Mouse (Mus musculus) retina, embryonic 14.5 days (tissue): ENCODE measurements around the gene Cers6.

Source experiments
- DNase-seq: peaks from one replicate; pipeline ENCODE4 v3.0.0-alpha.2; 2015; ENCODE audit warnings: low spot score

Gene Cers6

GRCm38 (mm10) chr2:68884573-68884972, 23.3 kb downstream of the Cers6 start:
- no peak for DNase-seq

- no peak for DNase-seq
Observed at GRCm38 (mm10) chr2:68885206-68885605, 24.0 kb downstream of the Cers6 start.

GRCm38 (mm10) chr2:68885766-68886496, 24.7 kb downstream of the Cers6 start:
- DNase-seq: no peak

- no peak for DNase-seq
Observed at GRCm38 (mm10) chr2:68886661-68887060, 25.4 kb downstream of the Cers6 start.

DNA sequence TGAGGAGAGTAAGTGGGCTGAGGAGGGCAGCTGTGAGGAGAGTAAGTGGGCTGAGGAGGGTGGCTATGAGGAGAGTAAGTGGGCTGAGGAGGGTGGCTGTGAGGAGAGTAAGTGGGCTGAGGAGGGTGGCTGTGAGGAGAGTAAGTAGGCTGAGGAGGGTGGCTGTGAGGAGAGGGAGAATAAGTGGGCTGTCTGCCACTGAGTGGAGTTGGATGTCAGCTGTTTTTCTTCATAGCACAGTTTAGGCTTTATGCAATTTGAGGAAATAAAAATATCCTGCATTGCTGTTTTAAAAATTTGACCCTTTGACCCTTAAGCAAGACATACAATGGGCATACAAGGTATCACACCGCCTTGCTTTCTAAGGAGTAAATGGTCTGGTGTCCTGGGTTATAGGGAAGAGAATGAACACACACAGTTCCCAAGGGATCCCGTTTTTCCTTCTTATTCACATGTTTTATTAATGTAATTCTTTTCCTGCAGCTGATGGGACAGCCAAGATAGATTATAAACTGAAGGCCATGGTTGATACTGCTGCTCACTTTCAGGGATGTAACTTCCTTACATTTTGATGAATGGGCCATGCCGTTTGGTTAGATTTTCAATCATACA, 27.0 kb downstream of the Cers6 start:
- DNase-seq: peak; percentile 26

DNA sequence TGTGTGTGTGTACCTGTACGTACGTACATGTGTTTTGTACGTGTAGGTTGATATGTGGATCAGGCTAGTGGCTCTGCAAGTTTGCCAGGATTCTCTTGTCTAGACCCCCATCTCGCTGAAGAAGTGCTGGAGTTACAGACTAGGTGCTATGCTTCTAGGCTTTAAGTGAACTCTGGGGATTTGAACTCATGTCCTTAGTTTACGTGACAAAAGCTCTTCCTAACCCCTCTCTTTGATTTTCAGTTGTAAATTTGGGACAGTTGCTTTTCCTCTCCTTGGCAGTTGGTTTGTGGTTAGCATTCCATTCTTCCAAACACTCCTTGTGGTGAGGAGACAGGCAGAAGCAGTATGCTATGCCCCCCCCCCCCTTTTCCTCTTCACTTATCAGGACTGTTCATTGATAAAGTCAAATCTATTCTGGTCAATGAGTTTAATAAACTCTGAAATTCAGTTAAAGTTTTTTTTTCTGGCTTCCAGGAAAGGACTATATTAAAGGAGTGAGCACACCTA, 28.5 kb downstream of the Cers6 start:
- DNase-seq: no peak

GRCm38 (mm10) chr2:68892476-68892875, 31.2 kb downstream of the Cers6 start:
- DNase-seq: no peak

- DNase-seq: no peak
Observed at GRCm38 (mm10) chr2:68895044-68895764, 34.0 kb downstream of the Cers6 start.

DNA sequence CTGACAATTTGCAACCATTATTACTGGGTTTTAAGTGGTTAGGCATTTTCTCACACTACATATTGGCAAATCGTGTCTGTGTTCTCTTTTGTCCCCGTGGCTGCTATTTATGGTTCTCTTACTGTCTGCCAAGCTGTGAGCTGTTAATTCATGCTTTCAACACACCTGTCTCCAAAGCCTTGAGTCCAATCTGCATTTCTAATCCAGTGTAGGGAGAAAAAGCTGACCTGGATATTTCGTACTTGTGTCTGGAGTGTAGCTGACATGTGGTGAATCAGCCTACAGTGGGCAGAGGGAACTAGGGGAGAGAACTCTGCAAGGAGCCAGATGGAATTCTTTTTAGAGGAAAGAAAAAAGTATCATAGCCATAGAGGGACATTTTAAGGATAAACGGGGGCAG, 35.0 kb downstream of the Cers6 start:
- DNase-seq: no peak

- DNase-seq: no peak
Observed at GRCm38 (mm10) chr2:68899770-68900521, 38.7 kb downstream of the Cers6 start.

DNA sequence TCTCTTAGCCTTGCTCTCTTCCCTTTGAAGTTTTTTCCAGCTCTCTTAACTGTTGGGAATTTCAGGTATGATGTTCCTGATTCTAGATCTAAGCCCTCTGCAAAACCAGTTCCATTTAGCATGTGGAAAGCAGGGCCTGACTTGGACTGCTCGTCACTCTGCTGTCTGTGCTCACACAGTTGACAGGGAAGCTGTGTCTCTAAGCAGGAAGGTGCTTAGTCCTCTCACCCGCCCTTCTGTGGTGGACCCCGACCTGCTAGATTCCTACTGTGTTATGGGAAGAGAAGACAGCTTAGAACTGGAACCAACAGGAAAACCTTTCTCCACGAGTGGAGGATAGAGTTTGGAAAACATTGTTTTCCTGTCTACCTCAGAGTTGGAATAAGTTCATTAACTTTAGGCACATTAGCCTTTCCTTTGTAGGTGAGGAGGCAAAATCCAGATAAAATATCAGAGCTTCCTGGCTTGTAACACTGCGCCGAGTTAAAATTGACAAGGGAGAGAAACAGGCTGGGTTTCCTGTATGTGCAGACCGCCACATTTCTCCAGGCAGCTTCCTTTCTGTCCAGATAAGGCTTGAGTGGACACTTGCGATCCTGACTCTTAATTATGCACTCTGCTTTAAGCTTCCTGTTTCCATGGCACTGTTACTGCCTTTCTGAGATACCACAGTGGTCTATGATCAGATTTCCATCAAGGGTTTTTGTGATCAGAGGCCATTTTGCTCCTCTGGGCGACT, 39.6 kb downstream of the Cers6 start:
- no peak for DNase-seq

GRCm38 (mm10) chr2:68901708-68902107, 40.5 kb downstream of the Cers6 start:
- DNase-seq: no peak

DNA sequence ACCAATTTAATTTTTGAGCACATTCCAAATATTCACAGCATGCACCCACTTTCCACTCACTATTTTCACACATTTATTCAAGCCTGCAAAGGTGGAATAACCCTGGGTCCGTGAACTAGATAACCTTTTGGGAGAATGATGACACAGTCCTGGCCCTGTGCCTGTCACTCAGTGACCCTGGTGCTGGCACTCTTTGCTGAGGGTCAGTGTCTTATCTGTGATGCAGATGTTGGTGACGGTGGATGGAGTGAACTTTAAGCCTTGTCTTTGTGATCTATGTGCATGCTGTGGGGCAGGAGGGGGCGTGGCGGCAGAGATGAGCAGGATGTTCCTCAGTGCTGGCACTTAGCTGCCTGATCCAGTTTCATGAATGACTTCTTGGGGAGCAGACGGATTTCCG, 41.3 kb downstream of the Cers6 start:
- DNase-seq: no peak

DNA sequence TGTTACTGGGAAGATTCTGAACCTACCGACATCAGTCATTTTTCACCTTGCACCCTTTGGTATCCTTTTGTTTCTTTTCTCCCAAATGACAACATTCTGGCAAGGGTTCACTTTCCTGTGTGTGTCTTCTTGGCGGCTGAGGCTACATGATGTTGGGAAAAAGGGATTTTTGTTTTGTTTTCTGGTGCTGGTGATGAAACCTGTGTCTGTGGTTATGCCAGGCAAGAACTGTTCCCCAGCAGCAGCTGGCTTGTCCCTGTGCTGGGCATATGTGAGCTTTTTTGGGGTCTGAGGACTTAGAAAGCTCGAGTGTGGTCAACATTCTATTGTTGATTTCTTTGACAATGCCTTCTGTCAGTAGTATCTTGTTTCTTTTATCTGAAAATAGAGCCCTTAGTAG, 45.7 kb downstream of the Cers6 start:
- DNase-seq: no peak

DNA sequence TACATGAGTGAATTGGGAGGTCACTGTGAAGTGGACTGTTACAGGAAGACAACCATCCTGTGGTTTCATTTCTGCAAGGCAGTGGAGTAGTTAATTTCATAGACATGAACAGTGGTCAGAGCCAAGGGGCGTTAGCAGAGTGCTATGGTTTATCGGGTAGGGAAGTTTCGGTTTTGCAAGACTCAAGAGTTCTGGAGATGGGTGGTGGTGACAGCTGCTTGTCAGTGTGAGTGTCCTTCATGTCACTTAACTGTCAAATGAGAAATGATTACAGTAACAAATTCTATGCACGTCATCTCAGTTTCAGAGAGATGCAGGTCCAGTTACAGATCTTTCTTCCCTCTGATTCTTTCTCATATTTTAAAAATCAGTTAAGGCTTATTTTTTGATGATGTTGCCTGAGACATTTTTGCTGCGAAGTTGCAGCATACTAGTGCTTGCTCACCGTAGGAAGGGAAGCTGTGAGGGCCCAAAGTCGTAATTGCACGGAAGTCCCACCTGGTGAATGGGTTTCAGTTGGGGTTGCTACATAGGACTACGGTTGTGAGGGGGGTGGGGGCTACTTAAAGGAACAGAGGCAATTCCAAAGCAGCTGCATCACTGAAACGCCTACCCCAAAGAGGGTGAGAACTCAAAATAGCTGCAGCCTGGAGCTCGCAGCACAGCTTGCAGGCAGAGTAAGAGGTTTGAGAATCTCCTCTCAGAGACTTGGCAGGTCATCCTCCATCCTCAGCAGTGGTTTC, 46.7 kb downstream of the Cers6 start:
- DNase-seq: no peak

DNA sequence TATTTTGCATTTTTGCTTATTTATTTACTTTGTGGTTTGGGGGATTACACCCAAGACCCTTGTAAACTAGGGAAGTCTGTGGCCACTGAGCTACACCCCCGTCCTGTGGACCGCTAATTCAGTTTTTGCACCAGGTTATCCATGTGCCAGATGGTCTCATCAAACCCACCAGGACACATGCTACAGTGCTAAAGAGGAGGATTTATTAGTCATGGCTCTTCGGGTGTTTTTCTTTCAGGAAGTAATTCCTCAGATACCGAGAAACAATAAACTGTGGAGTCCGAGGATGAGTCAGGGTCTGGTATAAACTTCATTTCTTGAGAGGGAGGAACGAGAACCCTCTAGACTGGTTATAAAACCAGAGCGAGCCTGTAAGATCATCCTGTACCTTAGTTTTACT, 49.5 kb downstream of the Cers6 start:
- no peak for DNase-seq

GRCm38 (mm10) chr2:68911587-68912483, 50.6 kb downstream of the Cers6 start:
- no peak for DNase-seq

DNA sequence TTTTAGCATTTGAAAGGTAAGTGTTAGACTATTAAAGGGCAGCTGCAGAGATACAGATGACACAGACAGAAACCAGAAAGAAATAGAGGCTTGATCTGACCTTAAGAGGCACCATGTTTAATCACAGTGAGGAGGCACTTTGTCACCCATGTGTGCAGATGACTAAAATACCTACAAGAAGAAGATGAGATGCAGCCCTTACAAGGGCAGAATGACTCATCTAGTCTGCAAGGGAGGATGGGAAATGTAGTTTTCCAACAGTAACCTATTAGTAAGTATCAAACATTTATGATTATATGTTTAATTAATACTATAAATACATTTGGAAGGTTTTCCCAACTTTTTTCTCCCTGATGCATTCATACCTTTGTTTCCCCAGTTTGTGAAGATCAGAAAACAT, 54.5 kb downstream of the Cers6 start:
- DNase-seq: no peak

DNA sequence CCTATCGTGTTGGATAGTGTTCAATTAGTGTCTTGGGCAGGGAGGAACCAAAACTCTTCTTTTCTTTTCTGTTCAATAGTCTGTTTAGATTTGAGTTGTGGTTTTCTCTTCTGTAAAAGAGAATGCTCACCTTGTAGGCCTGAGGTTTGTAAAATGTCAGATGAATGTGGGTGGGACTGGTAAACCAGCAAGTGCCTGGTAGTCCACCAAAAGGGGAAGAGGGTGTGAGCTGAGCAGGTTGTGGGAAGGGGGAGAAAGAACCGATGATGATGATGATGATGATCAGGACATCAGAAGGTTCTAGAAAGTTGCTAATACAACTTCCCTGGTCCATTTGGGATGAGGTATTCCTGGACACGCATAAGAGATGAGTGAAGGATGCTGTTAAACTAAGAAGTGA, 55.1 kb downstream of the Cers6 start:
- DNase-seq: no peak

GRCm38 (mm10) chr2:68917010-68917409, 55.8 kb downstream of the Cers6 start:
- DNase-seq: no peak
